Mouse (Mus musculus) thymus, postnatal 0 days (tissue): Measurements from ENCODE around the gene Idh1. TPM values are rescaled to one million over a fixed set of nuclear protein-coding genes. Genes with fewer than 3 reads are reported as not detected.
A peak's percentile ranks its signal among the peaks of the same experiment; 100 is the strongest.
"Not testable (repeated sequence)": the region's sequence is repeated elsewhere in the genome, so short reads cannot be mapped to it uniquely, and the experiment has no call there.

Source experiments
- DNase-seq: peaks from one replicate; pipeline ENCODE4 v3.0.0-alpha.2; 2015; ENCODE audit warnings: low spot score
- polyA plus RNA-seq: library from polyadenylated mRNA; unstranded; fragments of >200 nt; fragmentation: Nextera tagmentation; extraction: Ambion mirVana; gene quantifications from 2 replicates; pipeline ENCODE4 v1.2.1, GENCODE M21; 2015

Idh1 gene
- polyA plus RNA-seq: 55.7 and 57.0 TPM in 2 replicates

DNA sequence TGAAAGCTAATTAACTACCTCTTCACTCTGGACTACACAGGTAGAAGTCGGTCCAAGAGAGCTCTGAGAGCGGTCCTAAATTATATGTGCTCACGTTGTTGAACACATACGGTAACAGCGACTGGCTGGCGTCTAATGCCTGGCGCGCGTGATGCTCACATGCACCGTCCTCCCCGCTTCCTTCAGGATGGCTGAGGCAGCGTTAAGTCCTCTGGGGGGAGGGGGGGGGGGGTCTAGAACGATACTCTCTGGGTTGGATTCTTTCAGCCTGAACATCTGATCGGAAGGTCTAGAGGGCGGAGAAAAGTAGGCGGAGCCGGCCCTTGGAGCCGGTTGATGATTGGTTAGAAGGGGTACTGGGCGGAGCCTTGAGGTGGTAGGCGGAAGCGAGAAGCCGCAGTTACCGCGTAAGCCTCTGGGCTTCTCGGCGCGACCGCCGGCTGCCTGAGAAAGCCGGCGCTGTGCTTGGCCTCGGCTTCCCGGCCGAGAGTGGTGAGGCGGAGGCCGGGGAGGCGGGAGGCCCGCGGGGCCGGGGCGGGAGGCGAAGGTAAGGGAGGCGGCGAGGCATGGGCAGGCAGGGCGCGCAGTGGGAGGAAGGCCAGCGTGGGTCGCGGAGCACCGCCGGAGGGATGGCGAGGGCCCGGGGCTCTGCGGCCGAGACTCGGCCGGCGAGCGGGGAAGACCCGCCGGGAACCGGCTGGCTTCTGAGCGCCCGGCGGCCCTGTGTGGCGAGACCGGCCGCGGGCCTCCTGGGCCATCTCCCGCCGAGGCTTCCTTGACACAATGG is at the start of gene Idh1, which contains the start of gene Pikfyve:
Gene Idh1 (minus strand): TSS at position 214 of the 787 bp plus-strand sequence.
Gene Pikfyve (plus strand): TSS at position 397 of the 787 bp plus-strand sequence.
- peak; percentile 97 for DNase-seq

DNA sequence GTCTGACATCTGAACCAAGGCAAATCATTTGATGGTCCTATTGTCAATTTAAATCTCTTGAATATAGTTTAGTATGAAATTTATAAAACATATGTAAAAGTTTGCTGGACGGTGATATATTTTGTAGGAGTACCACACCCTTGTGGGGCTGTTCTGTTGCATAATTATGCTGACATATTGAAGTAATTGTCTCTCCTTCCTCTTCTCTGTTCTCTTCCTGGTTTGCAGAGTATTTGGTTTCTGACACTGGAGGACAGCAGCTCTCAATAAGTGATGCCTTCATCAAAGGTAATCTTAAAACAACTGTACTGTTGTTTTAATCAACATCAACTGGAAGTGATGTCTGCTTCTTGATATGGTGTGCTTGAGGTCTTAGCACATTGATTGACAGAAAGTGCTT is 44.3 kb upstream of the Idh1 start:
- no peak for DNase-seq

GRCm38 (mm10) chr1:65229768-65230167 is 43.5 kb upstream of the Idh1 start:
- not testable (repeated sequence) for DNase-seq

GRCm38 (mm10) chr1:65227681-65228080 is 41.4 kb upstream of the Idh1 start:
- DNase-seq: no peak

DNA sequence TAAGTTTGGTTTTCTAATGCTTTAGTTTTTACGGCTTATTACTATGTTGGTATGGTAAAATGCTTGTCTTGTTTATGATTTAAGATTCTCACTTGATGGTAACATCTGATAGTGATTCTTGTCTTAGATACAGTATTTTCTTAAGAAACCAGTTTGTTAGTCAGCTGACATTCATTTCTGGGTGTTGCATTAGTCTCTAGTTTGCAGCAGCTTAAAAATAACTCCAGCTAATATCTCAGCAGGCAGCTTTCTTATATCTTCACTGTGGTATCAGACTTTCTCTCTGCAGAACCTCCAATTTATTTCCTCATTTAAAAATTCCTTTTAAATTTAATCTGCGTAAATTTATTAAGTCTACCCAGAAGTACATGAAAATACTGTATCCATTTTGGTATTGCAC is 37.4 kb upstream of the Idh1 start:
- no peak for DNase-seq

- DNase-seq: no peak
Observed at GRCm38 (mm10) chr1:65217972-65218371, 31.7 kb upstream of the Idh1 start.

- DNase-seq: no peak
Observed at GRCm38 (mm10) chr1:65217567-65217966, 31.3 kb upstream of the Idh1 start.

DNA sequence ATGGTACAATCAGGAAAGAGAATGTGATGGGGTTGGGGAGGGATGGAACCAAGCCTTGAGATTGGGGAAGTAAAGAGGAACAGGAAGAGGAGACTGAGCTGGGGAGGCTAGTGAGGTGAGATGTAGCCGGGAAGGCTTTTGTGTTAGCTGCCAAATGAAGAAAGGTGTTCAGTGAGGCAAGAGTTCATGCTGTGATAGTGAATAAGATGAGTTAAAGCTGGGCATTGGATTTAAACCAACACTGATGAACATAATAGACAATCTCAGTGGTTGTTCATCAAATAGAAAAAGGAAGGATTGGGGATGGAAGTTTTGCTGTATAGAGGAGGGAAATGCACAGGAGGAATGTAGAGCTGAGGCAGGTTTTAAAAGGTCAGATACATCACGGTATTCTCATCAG is 26.9 kb upstream of the Idh1 start:
- no peak for DNase-seq

DNA sequence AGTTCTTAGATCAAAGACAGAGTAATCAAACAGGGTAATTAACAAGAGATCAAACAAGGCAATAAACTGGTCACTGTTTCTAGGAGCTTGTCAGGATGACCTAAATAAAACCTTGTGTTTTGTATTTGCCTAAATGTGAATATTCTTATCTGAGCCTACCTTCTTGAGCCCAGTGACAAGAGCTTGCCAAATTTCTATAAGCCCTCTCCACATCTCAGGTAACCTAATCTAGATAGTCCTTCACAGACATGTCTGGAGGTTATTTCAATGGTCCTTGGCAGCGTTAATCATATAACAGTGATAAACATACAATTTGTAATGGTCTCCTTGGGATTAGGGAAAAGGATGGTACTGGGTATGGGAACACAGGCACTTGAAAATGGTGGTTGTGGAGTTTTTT is 18.0 kb upstream of the Idh1 start:
- DNase-seq: no peak

DNA sequence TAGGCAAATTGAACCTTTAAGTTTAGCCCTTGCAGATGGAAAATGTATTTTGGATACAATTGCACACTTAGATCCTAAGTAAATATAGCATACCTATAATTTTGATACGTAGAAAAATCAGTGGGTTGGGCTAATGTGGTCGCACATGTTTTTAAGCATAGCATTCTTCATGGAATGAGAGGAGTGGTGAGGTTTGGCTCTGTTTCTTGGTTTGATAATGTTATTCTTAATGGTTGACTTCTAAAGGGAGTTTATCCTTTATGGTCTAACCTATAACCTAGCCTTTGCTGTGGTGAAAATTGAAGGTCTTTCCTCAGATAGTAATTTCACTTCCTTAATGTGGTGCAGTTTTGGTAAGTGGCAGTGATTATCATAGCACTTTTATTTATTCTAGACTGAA is 12.6 kb upstream of the Idh1 start:
- DNase-seq: no peak

DNA sequence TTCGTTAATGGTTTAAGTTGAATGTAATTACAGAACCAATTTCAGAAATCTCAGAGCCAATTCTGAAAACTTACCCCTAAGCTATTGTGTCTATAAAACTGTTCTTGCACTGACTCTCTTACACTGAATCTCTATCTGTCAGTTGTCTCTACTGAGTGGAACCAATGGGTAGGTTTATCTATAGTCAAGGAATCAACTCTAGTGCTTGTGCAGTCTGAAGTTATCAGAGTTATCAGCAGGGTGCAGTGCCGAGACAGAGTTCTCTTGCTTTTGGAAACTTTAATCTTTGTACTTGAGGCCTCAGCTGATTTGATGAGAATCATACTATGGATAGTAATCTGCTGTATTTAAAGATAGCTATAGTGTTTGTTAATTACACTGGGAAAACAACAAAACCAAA is 12.1 kb upstream of the Idh1 start:
- no peak for DNase-seq

- DNase-seq: no peak
Observed at GRCm38 (mm10) chr1:65193226-65193625, 6.9 kb upstream of the Idh1 start.

GRCm38 (mm10) chr1:65190172-65190571 is 3.9 kb upstream of the Idh1 start:
- no peak for DNase-seq

DNA sequence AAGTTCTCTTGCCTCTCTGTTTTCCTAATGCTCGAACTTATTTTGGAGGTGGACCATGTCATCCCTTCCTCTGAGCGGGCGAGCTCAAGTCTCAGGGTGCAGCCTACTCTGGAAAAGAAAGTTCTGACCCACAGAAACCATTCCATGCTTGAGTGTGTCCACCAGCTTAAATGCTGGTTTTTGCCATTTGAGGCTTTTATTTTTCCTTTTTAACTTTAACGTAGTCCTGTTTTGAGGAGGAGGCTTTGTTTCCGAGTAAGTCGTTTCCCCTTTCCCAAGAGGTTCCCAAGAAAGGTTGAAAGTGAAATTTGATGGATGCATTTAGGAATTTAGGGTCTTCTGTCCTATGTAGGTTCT is 752 bp upstream of the Idh1 start:
- no peak for DNase-seq

GRCm38 (mm10) chr1:65185524-65186205 is 635 bp downstream of the Idh1 start:
- DNase-seq: peak; percentile 4

GRCm38 (mm10) chr1:65185011-65185410 is 1.3 kb downstream of the Idh1 start:
- DNase-seq: no peak

GRCm38 (mm10) chr1:65183994-65184393 is 2.3 kb downstream of the Idh1 start:
- no peak for DNase-seq

DNA sequence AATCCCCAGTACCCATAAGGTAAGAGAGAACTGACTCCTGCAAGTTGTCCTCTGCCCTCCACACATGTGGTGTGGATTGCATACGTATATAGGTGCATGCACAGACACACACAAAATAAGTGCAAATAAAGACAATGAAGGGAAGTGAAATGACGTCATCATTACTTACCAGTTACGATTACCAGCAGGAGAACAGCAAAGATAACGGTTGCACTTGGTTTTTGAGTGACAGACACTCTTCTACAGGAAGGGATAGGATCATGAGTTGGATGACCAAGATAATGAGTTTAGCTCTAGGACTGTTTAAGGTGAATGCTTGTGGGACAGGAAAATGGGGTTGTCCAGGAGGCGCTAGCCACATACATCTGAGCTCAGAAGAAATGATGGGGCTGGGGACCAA is 4.8 kb downstream of the Idh1 start:
- no peak for DNase-seq

GRCm38 (mm10) chr1:65179634-65180249 is 6.6 kb downstream of the Idh1 start:
- DNase-seq: peak; percentile 77

- peak; percentile 82 for DNase-seq
Observed at GRCm38 (mm10) chr1:65178902-65179432, 7.3 kb downstream of the Idh1 start.

DNA sequence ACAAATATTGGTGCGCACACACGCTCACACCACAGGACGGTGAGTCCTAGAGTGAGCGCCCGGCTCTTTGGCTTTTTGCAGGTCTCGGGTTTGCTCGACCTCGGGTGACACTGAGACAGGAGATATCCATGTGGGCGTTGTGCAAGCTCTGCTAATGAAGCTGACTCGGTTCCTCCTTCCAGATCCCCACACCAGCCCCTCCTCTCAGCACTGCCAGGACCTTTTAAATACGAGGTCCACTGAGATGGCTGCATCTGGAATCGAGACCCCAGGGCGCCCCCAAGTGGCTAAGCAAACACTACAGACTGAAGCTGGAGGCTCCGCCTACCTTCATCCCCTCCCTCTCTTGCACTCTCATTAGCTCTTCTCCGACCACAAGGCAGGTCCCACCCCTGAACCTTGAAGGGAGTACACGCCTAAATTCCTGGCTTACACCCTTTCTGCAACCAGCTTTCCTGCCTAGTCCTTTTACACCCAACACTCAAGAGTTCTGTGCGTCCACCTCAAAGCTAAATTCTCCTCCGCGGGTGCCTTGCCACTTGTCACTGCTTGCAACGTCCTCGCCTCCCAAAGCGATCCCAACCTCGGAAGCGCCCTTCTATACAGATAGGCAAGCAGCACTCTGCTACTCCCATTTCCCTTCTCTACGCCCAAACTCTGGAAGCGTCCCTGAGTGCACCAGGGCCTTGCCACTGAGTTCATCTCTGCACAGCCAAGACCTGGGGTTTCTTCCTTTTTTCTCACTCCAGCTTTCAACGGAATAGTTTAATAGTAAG is 8.0 kb downstream of the Idh1 start:
- DNase-seq: peak; percentile 91
